Mouse (Mus musculus): ENCODE measurements around the gene Kif3a.

GRCm38 (mm10) chr11:53609672-53610071 lies 42.5 kb downstream of the Kif3a start:
- TF ChIP-seq CTCF (IDR thresholded peaks at IDR 0.05; ENCODE audit: borderline replicate concordance, control insufficient read depth, extremely low read depth, insufficient read depth, low read length, poor library complexity) (no peak), POLR2A (IDR thresholded peaks at IDR 0.05; ENCODE audit: control insufficient read depth, extremely low read depth, insufficient read depth, low read length, poor library complexity) (no peak)
